Mouse (Mus musculus) mesoderm, embryonic 11.5 days (tissue): ENCODE results near the gene Dab1.

Source experiments
- DNase-seq: peaks from one replicate; pipeline ENCODE4 v3.0.0-alpha.2; 2012; ENCODE audit warnings: low read depth, low spot score

Dab1 gene

DNA sequence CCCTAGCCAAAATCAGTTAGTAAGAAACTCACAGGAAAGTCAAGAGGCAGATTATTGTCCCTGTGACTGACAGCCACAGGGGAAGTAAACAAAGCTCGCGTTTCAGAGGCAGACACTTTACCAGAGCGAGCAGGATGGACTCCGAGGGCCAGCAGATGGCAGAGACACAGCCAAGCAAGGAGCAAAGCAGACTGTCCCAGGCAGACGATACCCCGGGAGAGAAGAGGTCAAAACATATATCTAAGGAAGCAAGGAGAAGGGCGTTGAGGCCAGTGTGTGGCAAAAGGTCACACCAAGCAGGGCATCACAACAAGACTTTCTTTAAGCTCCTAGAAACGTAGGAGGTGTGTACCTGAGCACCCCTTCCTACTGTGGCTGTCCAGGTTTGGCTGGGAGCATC lies 824.6 kb downstream of the Dab1 start:
- no peak for DNase-seq

DNA sequence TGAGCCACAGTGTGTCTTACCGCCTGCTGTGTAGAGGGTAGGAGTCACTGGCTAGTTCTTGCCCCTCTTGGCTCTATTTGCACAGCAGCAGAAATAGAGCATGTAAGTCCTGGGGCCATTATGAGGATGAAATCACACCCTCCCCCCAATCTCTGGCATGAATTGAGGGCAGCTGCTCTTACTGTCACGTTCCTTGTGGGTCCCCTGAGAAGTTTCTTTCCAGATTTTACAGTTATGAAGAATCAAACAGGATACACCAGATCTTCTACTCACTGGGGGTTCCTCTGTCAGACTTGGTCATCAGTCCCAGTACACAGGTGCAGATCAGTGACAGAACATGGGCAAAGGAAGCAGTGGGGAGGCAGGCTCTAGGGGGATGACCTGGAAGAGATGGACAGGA lies 825.8 kb downstream of the Dab1 start:
- no peak for DNase-seq

DNA sequence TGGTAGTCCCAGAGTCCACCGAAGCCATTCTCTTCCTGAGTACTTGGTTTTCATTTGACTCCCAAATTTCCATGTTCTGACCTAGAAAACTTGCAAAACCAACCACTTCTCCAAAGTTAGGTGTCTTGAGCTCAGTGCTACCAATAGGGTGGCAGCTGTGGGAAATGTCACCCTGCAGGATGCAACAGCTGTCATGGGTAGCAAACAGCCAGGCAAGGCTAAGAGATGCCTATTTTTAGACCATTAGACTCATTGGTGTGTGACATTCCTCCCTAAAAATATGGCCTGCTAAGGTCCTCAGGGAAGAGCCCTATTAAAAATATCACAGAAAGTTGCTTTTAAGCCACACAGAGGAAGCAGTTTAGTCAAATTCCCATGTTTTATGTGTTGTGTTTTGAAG lies 829.0 kb downstream of the Dab1 start:
- no peak for DNase-seq

DNA sequence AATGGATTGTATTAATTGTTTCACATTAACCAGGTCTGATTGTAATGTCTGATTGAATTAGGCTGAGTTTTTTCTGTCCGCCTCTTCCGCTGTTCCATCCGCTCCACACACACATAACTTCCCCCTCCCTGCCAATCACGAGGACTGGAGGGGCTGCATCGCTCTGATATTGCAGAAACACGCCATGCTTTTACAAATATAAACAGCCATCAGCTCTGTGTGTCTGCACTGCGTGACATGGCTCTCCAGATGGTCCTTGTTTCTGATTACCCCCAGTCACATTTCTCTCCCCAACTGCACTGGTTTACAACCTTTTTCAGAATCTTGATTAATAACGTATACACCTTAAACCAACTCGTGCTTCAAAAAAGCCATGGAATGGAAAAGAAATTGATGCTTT lies 831.5 kb downstream of the Dab1 start:
- no peak for DNase-seq

DNA sequence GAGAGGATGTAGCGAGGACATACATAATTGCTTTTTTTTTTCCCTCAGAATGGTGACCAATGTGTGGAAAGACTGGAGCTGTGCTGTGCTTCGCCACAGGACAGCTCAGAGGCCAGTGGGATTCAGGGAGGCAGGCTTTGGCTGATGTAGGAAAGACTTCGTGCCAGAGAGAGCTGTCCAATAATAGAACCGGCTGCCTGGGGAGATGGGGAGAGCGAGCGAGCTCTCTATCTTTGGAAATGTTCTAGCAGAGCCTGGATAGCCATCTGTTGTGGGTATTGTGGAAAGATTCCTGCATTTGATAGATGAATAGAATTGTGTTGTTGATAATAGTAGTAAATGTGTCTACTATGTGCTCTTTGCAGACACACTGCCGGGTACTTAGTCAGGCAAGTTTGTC lies 833.4 kb downstream of the Dab1 start:
- no peak for DNase-seq

DNA sequence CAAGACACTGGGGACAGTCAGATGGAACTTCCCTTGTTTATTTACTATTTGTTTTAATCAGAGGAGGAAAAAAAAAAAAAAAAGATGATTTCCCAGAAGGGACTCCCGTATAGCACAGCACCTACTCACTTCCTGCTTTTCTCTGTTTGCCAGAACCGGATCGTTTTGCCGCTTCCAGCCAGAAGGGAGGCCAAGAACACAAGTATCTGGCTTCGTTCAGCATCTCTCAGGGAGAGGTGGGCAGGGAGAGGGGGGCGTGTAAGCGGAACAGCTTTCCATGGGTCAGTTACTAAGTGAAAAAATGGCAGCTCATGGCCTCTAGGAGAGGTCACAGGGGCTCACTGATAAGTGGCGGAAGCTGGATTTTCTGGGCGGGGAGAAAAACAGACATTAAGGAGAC lies 836.0 kb downstream of the Dab1 start:
- no peak for DNase-seq

DNA sequence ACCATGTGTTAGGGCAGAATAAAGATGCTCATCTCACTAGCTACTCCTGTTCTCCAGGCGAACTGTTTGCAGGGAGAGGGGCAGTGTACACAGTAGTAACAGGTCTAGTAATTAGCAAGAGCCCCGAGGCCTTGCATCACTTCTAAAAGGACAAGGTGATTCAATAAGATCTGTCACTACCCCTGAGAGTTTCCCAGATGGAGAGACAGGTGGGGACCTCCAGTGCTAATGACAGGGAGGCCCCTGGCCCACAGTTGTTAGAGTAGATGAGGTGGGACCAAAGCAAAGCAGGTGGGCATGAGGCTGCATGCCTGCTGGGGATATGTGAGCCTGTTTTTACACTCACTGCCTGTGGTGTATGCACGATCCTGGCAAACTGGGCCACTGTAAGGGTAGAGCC lies 836.6 kb downstream of the Dab1 start:
- DNase-seq, result no peak

DNA sequence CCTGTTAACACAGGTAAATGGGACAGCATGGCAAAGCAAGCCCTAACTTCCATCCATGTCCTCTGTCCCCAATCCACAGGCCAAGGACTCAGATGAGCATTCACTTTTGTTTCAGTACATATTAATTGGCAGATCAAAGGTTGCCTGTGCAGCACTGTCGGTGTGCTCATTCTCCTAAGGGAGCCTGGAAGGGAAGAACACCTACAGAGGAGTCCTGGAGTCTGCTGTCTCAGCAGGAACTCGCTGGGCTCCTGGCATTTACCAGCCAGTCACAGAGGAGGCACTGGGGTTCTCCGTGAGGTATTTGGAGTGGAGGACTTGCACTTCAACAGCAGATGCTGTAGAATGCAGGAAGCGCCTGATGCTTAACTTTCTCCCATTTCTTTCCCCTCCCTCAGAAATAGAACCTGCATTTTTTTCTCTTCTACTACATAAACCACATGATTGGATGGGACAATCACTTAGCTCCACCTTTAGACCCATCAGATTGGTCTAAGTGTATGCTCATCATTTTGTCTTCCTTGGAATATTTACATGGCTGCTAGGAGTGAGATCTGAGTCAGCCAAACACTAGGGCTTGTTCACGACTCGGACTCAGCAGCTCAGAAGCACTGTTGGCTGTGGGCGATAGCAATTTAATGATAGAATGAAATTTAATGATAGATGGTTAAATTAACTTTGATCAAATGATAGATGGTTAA lies 837.2 kb downstream of the Dab1 start:
- no peak for DNase-seq

DNA sequence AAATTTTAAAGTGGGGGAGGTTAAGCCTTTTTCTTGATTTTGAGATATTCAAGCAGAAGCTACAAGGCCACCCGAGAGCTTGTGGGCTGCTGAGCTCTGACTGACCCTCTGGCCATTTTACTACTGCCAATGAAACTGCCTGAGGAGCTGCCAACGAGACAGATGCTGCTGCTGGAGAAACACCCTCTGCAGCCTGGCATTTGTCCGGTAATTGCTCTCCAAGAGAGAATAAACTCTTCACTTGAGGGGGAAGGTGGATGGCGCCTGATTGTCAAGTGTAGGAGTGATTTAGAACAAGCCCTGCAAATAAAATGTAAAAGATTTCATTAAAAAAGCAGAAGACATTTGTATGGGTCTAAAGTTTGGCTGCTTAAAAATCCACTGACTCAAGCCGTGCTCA lies 839.6 kb downstream of the Dab1 start:
- DNase-seq, result no peak

DNA sequence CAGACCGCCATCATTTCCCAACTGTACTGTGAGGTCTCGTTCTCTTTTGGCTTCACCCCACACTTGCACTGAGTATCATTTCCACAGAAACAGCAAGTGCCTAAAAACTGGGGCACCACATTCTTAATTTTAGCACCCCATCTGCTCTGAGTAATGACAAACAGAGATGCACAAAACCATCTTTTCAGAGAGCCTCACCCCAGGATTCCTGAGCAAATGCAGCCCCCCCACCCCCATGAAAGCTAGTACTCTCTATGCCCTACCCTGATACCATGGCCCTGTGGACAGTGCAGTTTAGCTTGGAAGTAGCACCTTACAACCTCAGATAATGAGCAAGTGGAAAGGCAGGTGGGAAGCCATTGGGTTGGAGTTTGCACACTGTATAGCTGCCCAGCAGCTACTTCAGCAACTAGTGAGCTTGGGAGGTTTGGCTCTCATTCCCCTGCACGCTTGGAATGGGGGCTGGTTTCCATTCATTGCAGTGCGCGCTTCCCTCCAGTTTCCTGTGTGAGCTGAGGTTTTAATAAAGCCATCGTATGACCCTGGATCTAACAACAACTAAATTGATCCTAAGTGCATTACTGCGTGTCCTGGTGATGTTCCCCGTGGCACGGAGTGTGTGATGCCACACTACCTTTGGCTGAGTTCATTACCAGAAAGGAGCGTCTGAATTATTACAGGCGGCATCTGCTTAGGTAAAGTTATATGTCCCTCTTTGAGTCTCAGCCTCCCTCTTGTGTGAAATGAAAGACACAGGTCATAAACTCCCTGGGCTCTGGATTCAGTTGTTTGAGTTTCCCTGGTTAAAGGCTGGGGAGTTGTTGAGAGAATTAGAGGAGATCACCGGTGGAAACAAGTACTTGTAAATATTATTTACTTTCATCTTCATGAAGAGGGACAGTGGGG lies 842.2 kb downstream of the Dab1 start:
- no peak for DNase-seq

DNA sequence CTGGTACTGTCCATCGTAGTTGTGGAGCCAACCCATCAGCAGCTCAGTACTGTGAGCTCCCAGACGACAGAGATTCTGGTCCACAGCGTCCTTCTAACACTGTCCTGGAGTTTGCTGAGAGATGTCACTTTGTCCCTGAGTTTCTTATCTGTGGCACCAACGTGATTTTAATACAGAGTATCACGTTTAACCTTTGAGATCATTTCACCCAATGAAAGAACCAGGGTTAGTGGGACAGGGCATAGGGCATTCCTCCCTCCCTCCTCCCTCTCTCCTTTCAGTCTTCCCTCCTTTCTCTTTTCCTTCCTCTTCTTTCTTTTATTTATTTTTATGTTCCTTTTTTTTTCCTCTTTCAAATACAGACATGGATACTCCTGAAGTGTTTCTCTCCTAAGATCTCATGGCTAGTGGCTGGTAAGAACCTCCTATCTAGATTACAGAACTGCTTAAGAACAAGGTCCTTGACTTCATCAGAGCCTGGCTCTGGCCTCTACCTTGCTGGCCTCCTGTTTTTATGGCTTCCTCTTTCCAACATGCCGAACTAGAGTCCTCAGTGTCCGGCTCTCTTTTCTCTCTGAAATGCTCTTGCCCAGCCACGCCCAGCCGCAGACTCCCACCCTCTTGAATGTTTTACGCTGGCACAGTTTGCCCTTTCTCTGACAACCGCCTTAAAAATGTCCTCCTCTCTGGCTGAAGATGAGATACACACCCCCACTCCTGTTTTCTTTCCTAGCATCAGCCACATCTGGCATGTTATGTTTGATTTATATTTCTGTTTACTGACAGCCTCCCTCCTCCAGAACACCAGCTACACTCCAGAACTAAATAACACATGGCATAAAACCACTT lies 844.0 kb downstream of the Dab1 start:
- DNase-seq, result no peak

DNA sequence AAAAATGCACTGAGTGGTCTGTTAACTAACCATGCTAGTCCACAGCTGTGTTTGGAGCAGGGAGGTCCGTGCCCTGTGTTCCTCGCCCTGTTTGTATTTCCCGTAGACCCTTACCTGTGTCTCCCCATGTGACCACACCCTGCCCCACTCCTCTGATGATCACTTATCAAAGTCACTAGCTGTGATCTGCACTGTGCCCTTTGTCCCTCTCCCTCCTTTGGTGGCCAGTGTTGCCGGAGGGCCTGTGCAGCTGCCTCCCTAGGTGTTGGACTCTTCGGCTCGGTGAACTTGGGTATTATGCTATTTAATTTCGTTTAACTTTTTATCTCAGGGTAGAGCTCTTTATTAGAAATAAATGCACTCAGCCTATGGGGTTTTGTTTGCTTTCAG lies 844.6 kb downstream of the Dab1 start:
- DNase-seq, result no peak

DNA sequence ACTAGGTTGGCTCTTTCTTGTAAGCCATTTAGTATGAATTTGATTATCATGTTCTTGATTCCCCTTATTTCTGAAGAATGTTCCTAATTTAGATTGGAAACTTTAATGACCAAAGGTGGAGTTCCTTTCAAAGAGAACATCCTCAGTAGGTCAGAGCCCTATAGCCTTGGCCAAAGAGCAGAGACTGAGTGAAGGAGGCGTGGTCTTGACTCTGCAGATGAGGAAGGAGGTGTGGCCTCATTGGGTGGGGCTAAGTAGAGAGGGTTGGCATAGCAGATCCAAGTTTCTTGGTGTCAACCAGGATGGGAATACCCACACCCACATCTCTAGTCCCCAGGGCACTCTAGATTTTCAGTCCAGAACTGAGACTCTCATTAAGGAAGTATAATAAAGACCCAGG lies 846.4 kb downstream of the Dab1 start:
- no peak for DNase-seq

DNA sequence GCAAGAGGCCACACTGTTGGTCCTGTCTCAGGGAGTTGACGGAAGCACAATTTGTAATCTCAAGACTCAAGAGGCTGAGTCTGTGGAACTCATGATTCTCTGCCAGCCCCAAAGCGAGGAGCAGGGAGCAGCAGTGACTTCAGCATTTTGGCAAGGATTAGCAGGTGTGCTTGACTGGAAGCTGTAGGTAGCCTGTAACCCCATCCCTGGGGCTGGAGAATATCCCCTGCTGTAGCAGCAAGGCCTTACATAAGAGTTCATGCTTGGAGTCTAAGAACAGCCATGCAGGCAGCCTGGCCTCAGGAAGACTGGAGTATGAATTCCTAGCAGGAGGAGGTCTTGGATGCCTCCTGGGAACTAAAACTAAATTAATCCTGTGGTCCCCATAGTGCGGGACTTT lies 849.5 kb downstream of the Dab1 start:
- no peak for DNase-seq

DNA sequence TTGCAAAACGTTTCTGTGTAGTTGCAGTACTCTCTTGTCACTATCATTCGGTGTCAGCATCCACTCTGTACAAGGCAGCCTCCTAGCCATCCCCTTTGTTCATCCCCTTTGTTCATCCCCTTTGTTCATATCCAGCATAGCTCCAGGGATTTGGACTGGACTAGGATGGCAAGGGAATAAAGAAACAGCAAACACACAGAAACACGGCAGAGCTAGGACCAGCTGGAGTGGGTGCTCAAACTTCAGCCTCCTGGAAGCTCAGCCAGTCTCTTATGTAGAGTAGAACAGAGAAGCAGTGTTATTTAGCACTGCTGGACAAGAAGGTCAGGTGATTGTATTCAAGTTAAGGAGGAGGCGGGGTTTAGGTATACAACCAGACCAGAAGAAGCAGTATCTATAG lies 853.8 kb downstream of the Dab1 start:
- DNase-seq, result no peak

DNA sequence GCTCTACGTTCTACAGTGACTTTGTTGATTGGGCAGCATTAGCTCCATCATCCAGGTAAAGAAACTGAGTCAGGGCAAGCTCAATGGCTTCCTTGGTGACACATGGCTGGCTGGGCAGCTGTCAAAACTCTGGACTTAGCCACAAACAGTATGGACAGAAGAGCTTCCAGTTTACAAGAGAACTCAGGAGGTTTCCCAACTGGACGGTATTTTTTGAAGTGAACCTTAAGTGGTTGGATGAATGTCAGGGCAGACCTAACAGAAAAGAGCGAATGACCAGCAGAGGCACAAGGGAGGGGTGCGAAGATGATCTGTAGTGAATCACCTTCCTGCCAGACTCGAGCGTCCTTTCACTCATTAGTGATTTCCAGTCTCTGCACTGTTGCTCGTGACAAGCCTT lies 857.7 kb downstream of the Dab1 start:
- no peak for DNase-seq

DNA sequence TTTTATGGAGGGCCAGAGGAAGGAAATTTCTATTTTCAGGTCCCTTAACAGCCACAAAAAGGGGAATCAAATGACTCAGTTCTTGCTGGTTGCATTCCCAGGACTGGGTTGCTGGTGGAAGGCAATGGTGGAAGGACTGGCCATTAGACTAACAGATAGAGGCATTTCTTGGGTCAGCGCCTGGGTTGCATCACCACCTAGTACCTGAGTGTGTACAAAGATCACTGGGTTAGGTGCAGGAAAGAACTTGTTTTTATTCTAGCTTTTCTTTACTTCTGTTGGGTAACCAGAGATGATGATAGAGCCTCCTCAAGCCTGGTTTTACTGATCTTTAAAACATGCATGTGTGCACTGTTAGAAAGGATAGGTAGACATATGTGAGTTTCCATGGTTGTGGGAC lies 864.8 kb downstream of the Dab1 start:
- DNase-seq, result no peak

DNA sequence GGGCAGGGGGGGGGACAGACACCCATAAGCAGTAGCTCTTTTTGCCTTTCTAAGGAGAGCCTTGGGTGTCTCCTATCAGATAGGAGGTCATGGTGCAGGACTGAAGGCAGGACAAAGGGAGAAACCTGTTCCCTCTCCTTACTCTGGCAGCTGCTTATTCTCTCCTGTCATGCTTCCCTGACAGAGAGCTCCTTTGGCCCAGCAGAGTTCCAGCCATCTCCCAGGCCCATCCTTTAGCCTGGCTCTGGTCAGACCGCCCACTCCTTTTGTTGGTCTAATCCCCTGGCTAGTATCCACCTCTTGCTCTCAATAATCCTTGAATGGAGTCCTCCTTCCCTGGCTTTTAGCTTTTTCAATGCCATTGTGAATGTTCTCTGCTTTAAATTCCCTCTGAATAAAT lies 878.1 kb downstream of the Dab1 start:
- DNase-seq, result no peak

DNA sequence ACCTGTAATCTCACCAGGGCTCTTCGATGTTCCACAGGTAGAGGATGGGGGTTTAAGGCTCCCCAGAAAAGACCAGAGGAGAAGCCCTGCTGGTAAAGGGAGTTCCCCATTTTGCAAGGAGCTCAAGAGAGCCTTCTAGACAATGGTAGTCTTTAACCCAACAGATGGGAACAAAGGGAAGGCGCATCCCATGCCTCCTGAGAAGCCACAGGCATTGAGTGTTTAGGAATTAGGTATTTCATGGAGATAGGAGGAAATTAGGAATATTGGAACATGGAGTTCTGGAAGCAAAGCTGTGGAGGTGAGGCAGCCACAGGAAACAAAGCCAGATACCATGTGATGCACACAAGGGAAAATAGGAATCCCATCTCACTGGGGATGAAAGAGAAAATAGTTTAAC lies 881.0 kb downstream of the Dab1 start:
- no peak for DNase-seq

DNA sequence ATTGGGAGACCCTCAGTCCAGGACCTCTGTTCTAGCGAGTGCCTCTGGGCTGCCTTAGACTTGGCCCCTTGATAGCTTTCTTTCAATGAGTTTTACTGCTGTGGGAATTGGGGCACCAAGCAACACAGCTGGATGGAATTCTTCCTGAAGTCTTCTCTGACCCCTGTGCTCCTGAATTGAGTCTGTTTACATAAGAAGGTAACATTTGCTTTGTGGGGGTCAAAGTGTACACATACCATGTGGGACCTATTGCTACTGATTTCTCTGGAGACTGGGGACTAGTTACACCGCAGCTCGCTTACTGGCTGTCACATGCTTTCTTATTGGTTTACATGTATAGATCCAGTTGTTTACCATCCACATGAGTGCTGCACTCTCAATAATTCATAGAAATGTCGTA lies 881.5 kb downstream of the Dab1 start:
- DNase-seq, result peak; percentile 36

DNA sequence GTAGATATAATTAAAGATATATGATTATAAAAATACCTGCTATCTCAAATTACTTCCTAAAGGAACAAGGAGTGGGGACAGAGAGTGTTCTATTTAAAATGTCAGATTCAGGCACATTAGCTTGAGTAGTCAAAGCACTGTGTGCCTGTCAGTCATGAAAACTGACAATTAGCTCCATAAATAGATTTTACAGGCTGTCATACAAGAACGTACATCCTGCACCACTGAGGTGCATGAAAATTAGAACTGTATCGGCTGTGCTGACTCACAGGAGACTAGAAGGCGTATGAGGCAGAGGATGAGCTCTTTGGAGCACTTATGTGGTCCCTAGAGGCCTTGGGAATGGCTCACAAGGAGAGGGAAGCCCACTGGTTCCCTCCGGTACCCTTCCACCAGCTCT lies 882.1 kb downstream of the Dab1 start:
- DNase-seq, result no peak

DNA sequence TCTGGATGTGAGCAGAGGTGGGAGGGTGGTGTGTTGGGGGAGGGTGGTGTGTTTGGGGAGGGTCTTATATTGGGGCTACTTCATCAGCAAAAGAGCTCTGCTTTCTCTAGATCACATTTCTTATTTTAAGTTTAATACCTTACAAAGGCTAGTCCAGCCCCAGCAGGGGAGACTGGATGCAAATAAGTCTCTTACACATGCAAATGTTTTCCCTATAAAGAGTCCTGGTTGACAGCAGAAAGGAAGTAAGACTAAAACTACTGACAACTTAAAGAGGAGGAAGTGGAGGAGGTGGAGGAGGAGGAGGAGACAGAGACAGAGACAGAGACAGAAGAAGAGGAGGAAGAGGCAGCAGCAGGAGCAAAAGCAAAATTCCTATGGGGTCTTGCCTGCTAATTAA lies 885.8 kb downstream of the Dab1 start:
- no peak for DNase-seq
